Mouse (Mus musculus) intestine, embryonic 15.5 days (tissue): ENCODE data around the gene Crmp1. TPM values are rescaled to one million over a fixed set of nuclear protein-coding genes. Genes with fewer than 3 reads are reported as not detected.

Experiments
- ATAC-seq: fragments of 200-750 bp; cut with Nextera tagmentation; 2 replicates; pipeline ENCODE4 v1.8.0; 2017; ENCODE audit warnings: moderate TSS enrichment, moderate library complexity
- H3K27ac ChIP-seq: fragments of 300-500 bp; sonication (generic); 2 replicates; pipeline ENCODE4 v1.5.1; 2015; ENCODE audit warnings: mild to moderate bottlenecking, inconsistent platforms
- H3K27me3 ChIP-seq: fragments of 300-500 bp; sonication (generic); replicated peaks from 2 replicates; pipeline ENCODE4 v1.6.1; 2015; ENCODE audit warnings: inconsistent platforms
- H3K36me3 ChIP-seq: fragments of 300-500 bp; sonication (generic); 2 replicates; pipeline ENCODE4 v1.6.1; 2015; ENCODE audit warnings: inconsistent platforms
- H3K4me1 ChIP-seq: fragments of 300-500 bp; sonication (generic); replicated peaks from 2 replicates; pipeline ENCODE4 v1.6.1; 2015; ENCODE audit warnings: inconsistent platforms
- H3K4me2 ChIP-seq: fragments of 300-500 bp; sonication (generic); replicated peaks from 2 replicates; pipeline ENCODE4 v1.6.1; 2015; ENCODE audit warnings: mild to moderate bottlenecking, inconsistent platforms
- H3K4me3 ChIP-seq: fragments of 300-500 bp; sonication (generic); replicated peaks from 2 replicates; pipeline ENCODE4 v1.5.1; 2015; ENCODE audit warnings: inconsistent platforms
- H3K9ac ChIP-seq: fragments of 300-500 bp; sonication (generic); 2 replicates; pipeline ENCODE4 v1.6.1; 2015; ENCODE audit warnings: inconsistent platforms
- H3K9me3 ChIP-seq: fragments of 300-500 bp; sonication (generic); 2 replicates; pipeline ENCODE4 v1.6.1; 2016; ENCODE audit warnings: inconsistent platforms
- WGBS: fragments of 180-500 bp; shearing (Covaris S2); methylation state at CpG from one replicate; pipeline ENCODE4 v1.1.7; 2015; 5-methylcytosine and 5-hydroxymethylcytosine counted together
- polyA plus RNA-seq: library from polyadenylated mRNA; unstranded; fragments of >200 nt; fragmentation: Nextera tagmentation; extraction: Ambion mirVana; gene quantifications from 2 replicates; pipeline ENCODE4 v1.2.1, GENCODE M21; 2015

The Crmp1 gene
- polyA plus RNA-seq, 1 experiment from 2014 or later: 33.6 TPM

- Histone ChIP-seq H3K36me3 (no peaks in the 10 kb centered on the region), H3K9ac (no peak overlapping the region), H3K9me3 (no peaks in the 10 kb centered on the region), H3K4me2 (no peak overlapping the region), H3K27me3 (no peaks in the 10 kb centered on the region), H3K27ac (no peak overlapping the region), H3K4me3 (no peak overlapping the region), H3K4me1 (no peaks in the 10 kb centered on the region)
- no peak for ATAC-seq
- WGBS: 88% methylated on average over 7 of the region's 7 CpGs
These were observed 26.5 kb upstream of the Crmp1 start for GRCm38 (mm10) chr5:37215276-37215675.

GRCm38 (mm10) chr5:37219615-37220014 lies 22.1 kb upstream of the Crmp1 start:
- no peak overlapping the region for H3K27ac ChIP-seq
- H3K9me3 ChIP-seq: no peaks in the 10 kb centered on the region
- no peak for ATAC-seq
- H3K4me1 ChIP-seq: no peaks in the 10 kb centered on the region
- no peak overlapping the region for H3K9ac ChIP-seq
- no peak overlapping the region for H3K4me3 ChIP-seq
- H3K4me2 ChIP-seq: no peak overlapping the region
- H3K36me3 ChIP-seq: no peaks in the 10 kb centered on the region
- H3K27me3 ChIP-seq: no peaks in the 10 kb centered on the region
- WGBS: 43% methylated on average over 5 of the region's 5 CpGs

DNA sequence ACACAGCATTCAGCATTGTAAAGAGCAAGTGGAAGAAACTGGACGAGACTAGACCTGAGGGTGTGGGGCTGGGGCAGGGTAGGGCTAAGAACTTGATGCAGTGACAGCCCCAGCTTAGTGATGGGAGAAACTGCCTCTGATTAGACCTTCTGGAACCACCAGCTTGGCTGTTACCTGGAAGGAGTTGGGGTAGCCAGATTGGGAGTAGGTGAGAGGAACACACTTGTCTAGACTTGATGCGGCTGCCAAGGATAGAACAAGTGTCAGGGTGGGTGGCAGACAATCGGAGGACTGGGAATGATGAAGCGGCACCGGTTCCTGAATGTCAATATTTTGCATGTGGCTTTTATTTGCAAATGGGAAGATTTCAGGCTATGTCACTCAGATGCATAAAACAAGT lies 21.2 kb upstream of the Crmp1 start:
- no peaks in the 10 kb centered on the region for H3K36me3 ChIP-seq
- no peak for ATAC-seq
- H3K4me2 ChIP-seq: no peak overlapping the region
- no peaks in the 10 kb centered on the region for H3K27me3 ChIP-seq
- no peak overlapping the region for H3K4me3 ChIP-seq
- no peak overlapping the region for H3K9ac ChIP-seq
- no peaks in the 10 kb centered on the region for H3K4me1 ChIP-seq
- WGBS: 82% methylated on average over 5 of the region's 5 CpGs
- no peak overlapping the region for H3K27ac ChIP-seq
- no peaks in the 10 kb centered on the region for H3K9me3 ChIP-seq

DNA sequence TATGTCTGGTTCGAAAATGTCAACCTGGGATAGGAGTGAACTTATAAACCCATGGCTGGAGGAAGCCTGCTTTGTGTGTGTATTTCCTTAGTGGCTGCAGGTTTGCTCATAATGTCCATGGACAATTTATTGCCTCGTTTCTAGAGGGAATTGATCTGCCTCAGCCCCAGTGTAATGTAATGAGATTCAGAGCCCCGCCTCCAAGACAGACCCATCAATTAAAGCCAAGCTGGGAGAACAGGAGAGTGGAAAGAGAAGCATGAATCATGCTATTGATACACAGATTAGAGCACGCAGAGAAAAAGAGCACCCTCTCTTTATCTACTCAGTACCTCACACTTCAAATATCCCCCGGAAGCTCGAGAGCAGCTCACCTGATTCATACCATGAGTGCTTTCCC lies 20.2 kb upstream of the Crmp1 start:
- WGBS: 65% methylated on average over 6 of the region's 6 CpGs
- Histone ChIP-seq H3K36me3 (no peaks in the 10 kb centered on the region), H3K9ac (no peak overlapping the region), H3K4me3 (no peak overlapping the region), H3K9me3 (no peaks in the 10 kb centered on the region), H3K4me2 (no peak overlapping the region), H3K4me1 (no peaks in the 10 kb centered on the region), H3K27ac (no peak overlapping the region), H3K27me3 (no peaks in the 10 kb centered on the region)
- ATAC-seq: no peak

- Histone ChIP-seq H3K9me3 (no peaks in the 10 kb centered on the region), H3K4me3 (no peak overlapping the region), H3K27ac (no peak overlapping the region), H3K27me3 (no peaks in the 10 kb centered on the region), H3K4me2 (no peak overlapping the region), H3K9ac (no peak overlapping the region), H3K36me3 (no peaks in the 10 kb centered on the region), H3K4me1 (no peaks in the 10 kb centered on the region)
- WGBS: 56% methylated on average over 8 of the region's 8 CpGs
- no peak for ATAC-seq
These were observed 19.4 kb upstream of the Crmp1 start for GRCm38 (mm10) chr5:37222316-37222715.

DNA sequence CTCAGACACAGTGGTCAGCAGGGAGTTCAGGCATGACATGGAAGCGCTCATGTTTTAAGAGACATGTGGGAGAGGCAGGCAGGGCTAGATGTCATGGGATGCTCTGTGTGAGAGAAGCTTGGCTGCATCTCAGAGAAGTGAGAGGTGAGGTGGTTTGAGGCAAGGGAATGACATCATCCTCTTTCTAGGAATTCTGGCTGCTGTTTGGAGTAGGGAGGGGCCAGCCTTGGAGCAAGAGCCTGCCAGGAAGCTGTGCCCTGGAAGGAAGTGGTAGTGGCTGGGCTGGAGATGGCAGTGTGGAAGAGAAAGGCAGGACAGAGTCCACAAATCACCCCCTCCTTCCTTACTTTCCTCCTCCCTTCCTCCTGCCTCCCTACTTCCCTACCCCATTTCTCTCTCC lies 16.0 kb upstream of the Crmp1 start:
- WGBS: 83% methylated on average over 1 of the region's 1 CpGs
- Histone ChIP-seq H3K4me3 (no peak overlapping the region), H3K4me1 (no peaks in the 10 kb centered on the region), H3K9ac (no peak overlapping the region), H3K4me2 (no peak overlapping the region), H3K27ac (no peak overlapping the region), H3K9me3 (no peaks in the 10 kb centered on the region), H3K27me3 (no peaks in the 10 kb centered on the region), H3K36me3 (no peaks in the 10 kb centered on the region)
- no peak for ATAC-seq

DNA sequence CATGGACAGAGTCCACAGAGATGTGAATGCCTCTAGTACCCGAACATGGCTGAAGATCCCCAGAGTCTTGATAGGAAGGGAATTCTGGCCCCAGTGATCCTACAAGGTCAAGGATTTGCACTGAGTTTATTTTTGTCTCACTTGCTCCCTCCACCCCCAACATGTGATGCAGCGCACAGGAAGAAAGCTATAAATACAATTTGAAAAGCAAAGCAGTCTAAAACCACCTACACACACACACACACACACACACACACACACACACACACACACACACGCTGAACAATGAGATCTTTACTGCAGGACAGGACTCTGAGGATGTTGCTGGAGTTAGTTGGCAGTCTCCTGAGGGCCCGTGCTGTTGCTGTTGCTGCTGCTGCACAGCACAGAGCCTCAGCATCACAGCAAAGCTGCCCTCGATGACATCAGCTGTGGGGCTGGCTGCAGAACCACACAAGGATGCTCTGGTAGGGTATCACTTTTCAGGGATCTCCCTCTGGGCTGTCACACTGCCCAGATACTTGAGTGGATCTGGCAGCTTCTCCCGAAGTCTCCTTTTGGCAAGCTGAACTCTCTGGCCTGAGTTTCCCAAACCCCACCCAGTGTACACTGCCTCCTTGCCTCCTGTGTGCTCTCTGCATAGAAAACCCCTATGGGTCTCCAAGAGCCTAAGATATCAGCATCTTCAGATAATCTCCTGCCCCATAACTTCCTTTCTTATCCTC lies 13.6 kb upstream of the Crmp1 start:
- no peak overlapping the region for H3K27ac ChIP-seq
- WGBS: 48% methylated on average over 6 of the region's 6 CpGs
- ATAC-seq: no peak

GRCm38 (mm10) chr5:37228894-37229293 lies 12.8 kb upstream of the Crmp1 start:
- ATAC-seq: no peak
- H3K27me3 ChIP-seq: no peaks in the 10 kb centered on the region
- no peaks in the 10 kb centered on the region for H3K4me1 ChIP-seq
- H3K9ac ChIP-seq: no peak overlapping the region
- H3K4me3 ChIP-seq: no peak overlapping the region
- H3K4me2 ChIP-seq: no peak overlapping the region
- no peak overlapping the region for H3K27ac ChIP-seq
- no peaks in the 10 kb centered on the region for H3K9me3 ChIP-seq
- 71% methylated on average over 7 of the region's 7 CpGs for WGBS
- no peaks in the 10 kb centered on the region for H3K36me3 ChIP-seq

More for the DNA sequence above, 13.6 kb upstream of the Crmp1 start:
- H3K9me3 ChIP-seq: no peaks in the 10 kb centered on the region
- no peak overlapping the region for H3K9ac ChIP-seq
- no peak overlapping the region for H3K4me3 ChIP-seq
- H3K4me1 ChIP-seq: no peaks in the 10 kb centered on the region
- H3K4me2 ChIP-seq: no peak overlapping the region
- no peaks in the 10 kb centered on the region for H3K27me3 ChIP-seq
- H3K36me3 ChIP-seq: no peaks in the 10 kb centered on the region

GRCm38 (mm10) chr5:37233010-37233557 lies 8.7 kb upstream of the Crmp1 start:
- WGBS: 41% methylated on average over 9 of the region's 9 CpGs
- no peak for ATAC-seq
- Histone ChIP-seq H3K36me3 (no peaks in the 10 kb centered on the region), H3K9ac (no peak overlapping the region), H3K27ac (no peak overlapping the region), H3K4me2 (no peak overlapping the region), H3K9me3 (no peaks in the 10 kb centered on the region), H3K27me3 (no peaks in the 10 kb centered on the region), H3K4me1 (no peaks in the 10 kb centered on the region), H3K4me3 (no peak overlapping the region)

DNA sequence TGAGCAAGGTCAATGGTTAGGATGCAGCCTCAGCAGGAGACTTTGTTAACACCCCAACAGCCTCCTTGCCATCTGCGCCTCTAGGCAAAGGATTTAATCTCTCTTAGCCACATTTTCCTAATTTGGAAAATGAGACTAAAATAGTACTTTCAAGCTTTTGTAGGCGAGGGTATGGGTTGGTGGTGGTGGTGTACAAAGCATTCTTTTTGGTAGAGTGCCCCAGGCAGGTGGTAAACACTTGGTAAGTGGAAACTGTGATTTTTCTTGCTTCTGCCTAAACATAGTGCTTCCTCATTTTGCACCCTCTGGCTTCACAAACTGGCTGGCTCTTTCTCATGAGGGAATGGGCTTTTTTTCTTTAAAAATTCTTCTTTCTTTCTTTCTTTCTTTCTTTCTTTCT lies 3.1 kb upstream of the Crmp1 start:
- Histone ChIP-seq H3K9ac (no peak overlapping the region), H3K4me2 (no peak overlapping the region), H3K4me3 (no peak overlapping the region), H3K36me3 (no peaks in the 10 kb centered on the region), H3K27ac (no peak overlapping the region), H3K4me1 (peaks cover 10% of the 10 kb centered on the region), H3K9me3 (no peaks in the 10 kb centered on the region), H3K27me3 (peaks cover 38% of the 10 kb centered on the region)
- ATAC-seq: no peak
- WGBS: 44% methylated on average over 2 of the region's 2 CpGs

- no peak overlapping the region for H3K4me2 ChIP-seq
- ATAC-seq: no peak
- H3K4me1 ChIP-seq: peaks cover 10% of the 10 kb centered on the region
- no peaks in the 10 kb centered on the region for H3K9me3 ChIP-seq
- no peak overlapping the region for H3K4me3 ChIP-seq
- no peak overlapping the region for H3K27ac ChIP-seq
- WGBS: 5% methylated on average over 5 of the region's 5 CpGs
- no peak overlapping the region for H3K9ac ChIP-seq
- no peaks in the 10 kb centered on the region for H3K36me3 ChIP-seq
- peaks cover 56% of the 10 kb centered on the region for H3K27me3 ChIP-seq
These were observed 1.2 kb upstream of the Crmp1 start for GRCm38 (mm10) chr5:37240550-37240949.

GRCm38 (mm10) chr5:37241224-37241623 lies 516 bp upstream of the Crmp1 start:
- 18% methylated on average over 9 of the region's 9 CpGs for WGBS
- peak overlapping the region; percentile 82 for H3K4me2 ChIP-seq
- peaks cover 14% of the 10 kb centered on the region for H3K4me1 ChIP-seq
- ATAC-seq: 0 out of 2 replicates have a peak, but pooled peaks have one; percentile 2
- no peaks in the 10 kb centered on the region for H3K9me3 ChIP-seq
- H3K4me3 ChIP-seq: peak overlapping the region; percentile 38; the same call in 1 of the 2 replicates
- H3K27me3 ChIP-seq: peaks cover 63% of the 10 kb centered on the region
- no peaks in the 10 kb centered on the region for H3K36me3 ChIP-seq
- H3K9ac ChIP-seq: no peak overlapping the region
- no peak overlapping the region for H3K27ac ChIP-seq
